Mouse (Mus musculus): ENCODE data around the gene Prickle1. TPM values are rescaled to one million over a fixed set of nuclear protein-coding genes. Genes with fewer than 3 reads are reported as not detected.

Prickle1 gene
- polyA plus RNA-seq, 1 experiment from 2014 or later, result 18.1 TPM

- WGBS, result 65% methylated on average over 14 of the region's 14 CpGs
- H3K27me3 ChIP-seq (replicated peaks; ENCODE audit: control insufficient read depth, insufficient read depth, low read length), result no peaks in the 10 kb centered on the region
- no peaks in the 10 kb centered on the region for H3K36me3 ChIP-seq (ENCODE audit: control insufficient read depth, insufficient read depth, low read length)
- no peak overlapping the region for H3K4me3 ChIP-seq (ENCODE audit: low read length)
- peaks cover 6% of the 10 kb centered on the region; the same call in 1 of the 2 replicates for H3K4me1 ChIP-seq (ENCODE audit: control insufficient read depth, insufficient read depth, low read length)
- no peak overlapping the region for H3K27ac ChIP-seq (ENCODE audit: low read length)
- ATAC-seq, result 0 out of 2 replicates have a peak, but pooled peaks have one; percentile 21
- H3K9ac ChIP-seq (ENCODE audit: low read depth, low read length), result no peak overlapping the region
- no peak overlapping the region for H3K4me2 ChIP-seq (ENCODE audit: low read depth, low read length)
- no peaks in the 10 kb centered on the region for H3K9me3 ChIP-seq (ENCODE audit: control insufficient read depth, low read length)
Observed at GRCm38 (mm10) chr15:93567546-93568307, 28.0 kb downstream of the Prickle1 start.

- Histone ChIP-seq H3K9me3 (ENCODE audit: control insufficient read depth, low read length) (no peaks in the 10 kb centered on the region), H3K27ac (ENCODE audit: low read length) (peak overlapping the region; percentile 11), H3K27me3 (replicated peaks; ENCODE audit: control insufficient read depth, insufficient read depth, low read length) (no peaks in the 10 kb centered on the region), H3K4me1 (ENCODE audit: control insufficient read depth, insufficient read depth, low read length) (peaks cover 6% of the 10 kb centered on the region; the same call in 1 of the 2 replicates), H3K36me3 (ENCODE audit: control insufficient read depth, insufficient read depth, low read length) (no peaks in the 10 kb centered on the region), H3K9ac (ENCODE audit: low read depth, low read length) (no peak overlapping the region), H3K4me2 (ENCODE audit: low read depth, low read length) (no peak overlapping the region), H3K4me3 (ENCODE audit: low read length) (no peak overlapping the region)
- no peak for ATAC-seq
- 43% methylated on average over 5 of the region's 5 CpGs for WGBS
Observed at GRCm38 (mm10) chr15:93563491-93563890, 32.2 kb downstream of the Prickle1 start.

DNA sequence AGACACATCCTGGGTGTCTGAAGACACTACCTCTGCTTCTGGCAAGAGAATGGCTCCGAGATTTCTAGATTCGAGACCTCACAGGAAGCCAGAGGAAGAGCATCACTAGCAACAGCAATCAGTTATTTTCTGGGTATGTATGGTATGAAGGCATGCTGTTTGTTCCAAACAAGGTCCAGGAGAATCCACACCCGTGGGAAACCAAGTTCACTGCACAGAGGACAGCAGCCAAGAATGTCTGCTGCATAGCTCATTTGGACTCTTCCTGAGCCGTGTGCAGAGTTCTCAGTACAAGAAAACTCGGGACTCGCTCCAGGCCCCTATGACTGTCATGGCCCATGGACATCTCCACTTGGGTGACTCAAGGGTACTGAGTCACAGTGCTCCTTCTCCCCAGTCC lies 34.2 kb downstream of the Prickle1 start:
- Histone ChIP-seq H3K27me3 (replicated peaks; ENCODE audit: control insufficient read depth, insufficient read depth, low read length) (no peaks in the 10 kb centered on the region), H3K9ac (ENCODE audit: low read depth, low read length) (no peak overlapping the region), H3K4me2 (ENCODE audit: low read depth, low read length) (no peak overlapping the region), H3K27ac (ENCODE audit: low read length) (no peak overlapping the region), H3K4me3 (ENCODE audit: low read length) (no peak overlapping the region), H3K4me1 (ENCODE audit: control insufficient read depth, insufficient read depth, low read length) (peaks cover 3% of the 10 kb centered on the region; the same call in 1 of the 2 replicates), H3K36me3 (ENCODE audit: control insufficient read depth, insufficient read depth, low read length) (no peaks in the 10 kb centered on the region), H3K9me3 (ENCODE audit: control insufficient read depth, low read length) (no peaks in the 10 kb centered on the region)
- ATAC-seq, result 0 out of 2 replicates have a peak, but pooled peaks have one; percentile 21
- WGBS, result 48% methylated on average over 6 of the region's 6 CpGs

DNA sequence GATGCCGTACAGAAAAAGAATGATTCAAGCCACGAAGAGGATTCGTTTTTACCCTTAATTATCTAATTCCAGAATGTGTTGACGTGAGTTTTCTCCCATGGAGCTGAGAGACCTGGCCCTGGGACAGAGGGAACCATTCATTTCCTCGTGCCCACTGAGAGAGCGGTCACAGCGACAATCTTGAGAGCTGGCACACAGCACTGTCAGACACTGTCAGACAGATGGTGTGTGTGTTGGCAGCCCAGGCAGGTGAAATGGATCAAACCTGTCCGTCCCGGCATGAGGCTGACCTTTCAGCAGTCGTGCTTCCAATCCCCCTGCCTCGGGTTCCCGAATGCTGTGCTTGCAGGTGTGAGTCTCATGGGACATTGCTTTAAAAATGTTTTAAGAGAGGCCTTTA lies 37.3 kb downstream of the Prickle1 start:
- H3K4me1 ChIP-seq (ENCODE audit: control insufficient read depth, insufficient read depth, low read length), result peaks cover 12% of the 10 kb centered on the region
- 90% methylated on average over 12 of the region's 12 CpGs for WGBS
- H3K4me3 ChIP-seq (ENCODE audit: low read length), result no peak overlapping the region
- H3K36me3 ChIP-seq (ENCODE audit: control insufficient read depth, insufficient read depth, low read length), result no peaks in the 10 kb centered on the region
- H3K9ac ChIP-seq (ENCODE audit: low read depth, low read length), result no peak overlapping the region
- ATAC-seq, result no peak
- no peak overlapping the region for H3K4me2 ChIP-seq (ENCODE audit: low read depth, low read length)
- H3K9me3 ChIP-seq (ENCODE audit: control insufficient read depth, low read length), result no peaks in the 10 kb centered on the region
- H3K27ac ChIP-seq (ENCODE audit: low read length), result no peak overlapping the region
- no peaks in the 10 kb centered on the region for H3K27me3 ChIP-seq (replicated peaks; ENCODE audit: control insufficient read depth, insufficient read depth, low read length)

DNA sequence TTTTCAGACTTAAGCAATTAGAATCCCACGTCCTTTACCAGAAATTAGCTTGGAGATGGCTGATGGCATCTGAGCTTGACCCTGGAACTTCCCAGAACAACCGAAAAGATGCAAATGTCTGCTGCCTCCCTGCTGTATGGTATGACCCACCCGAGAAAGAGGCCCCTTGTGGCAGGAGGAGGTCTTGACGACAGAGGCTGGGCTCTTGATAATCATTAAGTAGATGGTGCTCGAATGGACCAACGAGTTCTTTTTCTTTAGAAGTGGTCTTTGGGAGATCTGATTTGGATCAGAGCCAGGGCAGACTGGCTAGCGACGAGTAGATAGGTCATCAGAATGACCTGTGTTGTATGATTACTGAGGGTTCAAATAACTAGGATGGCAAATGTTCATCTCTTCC lies 40.0 kb downstream of the Prickle1 start:
- Histone ChIP-seq H3K4me2 (ENCODE audit: low read depth, low read length) (no peak overlapping the region), H3K4me1 (ENCODE audit: control insufficient read depth, insufficient read depth, low read length) (peaks cover 18% of the 10 kb centered on the region), H3K9ac (ENCODE audit: low read depth, low read length) (no peak overlapping the region), H3K27me3 (replicated peaks; ENCODE audit: control insufficient read depth, insufficient read depth, low read length) (no peaks in the 10 kb centered on the region), H3K4me3 (ENCODE audit: low read length) (no peak overlapping the region), H3K36me3 (ENCODE audit: control insufficient read depth, insufficient read depth, low read length) (no peaks in the 10 kb centered on the region), H3K9me3 (ENCODE audit: control insufficient read depth, low read length) (no peaks in the 10 kb centered on the region), H3K27ac (ENCODE audit: low read length) (no peak overlapping the region)
- WGBS, result 69% methylated on average over 8 of the region's 8 CpGs
- no peak for ATAC-seq

GRCm38 (mm10) chr15:93554203-93554851 lies 41.4 kb downstream of the Prickle1 start:
- Histone ChIP-seq H3K9me3 (ENCODE audit: control insufficient read depth, low read length) (no peaks in the 10 kb centered on the region), H3K36me3 (ENCODE audit: control insufficient read depth, insufficient read depth, low read length) (no peaks in the 10 kb centered on the region), H3K27ac (ENCODE audit: low read length) (no peak overlapping the region), H3K27me3 (replicated peaks; ENCODE audit: control insufficient read depth, insufficient read depth, low read length) (no peaks in the 10 kb centered on the region), H3K4me2 (ENCODE audit: low read depth, low read length) (no peak overlapping the region), H3K4me3 (ENCODE audit: low read length) (no peak overlapping the region), H3K9ac (ENCODE audit: low read depth, low read length) (no peak overlapping the region), H3K4me1 (ENCODE audit: control insufficient read depth, insufficient read depth, low read length) (peaks cover 18% of the 10 kb centered on the region)
- WGBS, result 64% methylated on average over 12 of the region's 12 CpGs
- no peak for ATAC-seq

DNA sequence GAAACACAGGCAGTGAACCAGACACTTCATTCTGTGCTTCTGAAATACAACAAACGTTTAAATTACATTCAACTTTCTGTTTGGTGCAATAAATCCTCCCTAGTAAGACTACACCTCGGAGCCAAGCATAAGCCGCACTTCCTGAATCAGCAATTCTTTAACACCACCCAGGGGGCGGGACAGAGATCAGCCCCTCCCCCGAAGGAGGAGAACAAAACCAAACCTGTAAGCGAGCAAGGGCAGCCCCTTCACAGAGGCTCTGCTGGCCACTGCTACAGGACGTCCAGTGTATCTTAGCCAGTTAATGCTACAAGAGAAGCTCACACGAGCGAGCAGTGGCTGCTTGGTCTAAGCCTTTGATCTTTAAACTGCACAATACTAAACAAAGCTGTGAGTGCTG lies 43.5 kb downstream of the Prickle1 start:
- H3K4me2 ChIP-seq (ENCODE audit: low read depth, low read length), result peak overlapping the region; percentile 40
- no peak overlapping the region for H3K27ac ChIP-seq (ENCODE audit: low read length)
- 0 out of 2 replicates have a peak overlapping the region, but pooled peaks have one; percentile 33 for H3K9ac ChIP-seq (ENCODE audit: low read depth, low read length)
- H3K9me3 ChIP-seq (ENCODE audit: control insufficient read depth, low read length), result no peaks in the 10 kb centered on the region
- H3K27me3 ChIP-seq (replicated peaks; ENCODE audit: control insufficient read depth, insufficient read depth, low read length), result no peaks in the 10 kb centered on the region
- no peaks in the 10 kb centered on the region for H3K36me3 ChIP-seq (ENCODE audit: control insufficient read depth, insufficient read depth, low read length)
- H3K4me3 ChIP-seq (ENCODE audit: low read length), result no peak overlapping the region
- peaks cover 23% of the 10 kb centered on the region for H3K4me1 ChIP-seq (ENCODE audit: control insufficient read depth, insufficient read depth, low read length)
- 6% methylated on average over 9 of the region's 9 CpGs for WGBS
- ATAC-seq, result peak; percentile 94

DNA sequence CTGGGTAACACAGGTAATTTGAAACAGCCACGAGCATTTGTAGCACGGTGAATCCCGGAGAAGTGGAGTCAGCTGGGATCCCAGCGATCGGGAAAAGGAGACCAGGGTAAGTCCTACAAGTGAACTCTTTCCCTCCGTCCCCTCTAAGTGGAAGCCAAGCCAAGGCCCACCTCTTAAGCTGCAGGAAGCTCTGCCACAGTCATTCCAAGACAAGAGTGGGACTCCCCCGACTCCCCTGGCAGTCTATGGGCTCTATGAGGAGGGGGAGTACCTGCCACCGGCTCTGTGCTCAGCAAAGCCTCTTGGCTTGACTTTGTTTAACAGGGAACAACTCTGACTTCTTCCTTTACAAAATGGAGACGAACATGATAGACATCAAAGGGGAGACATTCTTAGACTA lies 47.4 kb downstream of the Prickle1 start:
- H3K4me2 ChIP-seq (ENCODE audit: low read depth, low read length), result no peak overlapping the region
- no peaks in the 10 kb centered on the region for H3K36me3 ChIP-seq (ENCODE audit: control insufficient read depth, insufficient read depth, low read length)
- no peak for ATAC-seq
- H3K27me3 ChIP-seq (replicated peaks; ENCODE audit: control insufficient read depth, insufficient read depth, low read length), result no peaks in the 10 kb centered on the region
- WGBS, result 79% methylated on average over 9 of the region's 9 CpGs
- no peak overlapping the region for H3K4me3 ChIP-seq (ENCODE audit: low read length)
- peaks cover 14% of the 10 kb centered on the region; the same call in 1 of the 2 replicates for H3K4me1 ChIP-seq (ENCODE audit: control insufficient read depth, insufficient read depth, low read length)
- no peaks in the 10 kb centered on the region for H3K9me3 ChIP-seq (ENCODE audit: control insufficient read depth, low read length)
- H3K9ac ChIP-seq (ENCODE audit: low read depth, low read length), result no peak overlapping the region
- H3K27ac ChIP-seq (ENCODE audit: low read length), result no peak overlapping the region

DNA sequence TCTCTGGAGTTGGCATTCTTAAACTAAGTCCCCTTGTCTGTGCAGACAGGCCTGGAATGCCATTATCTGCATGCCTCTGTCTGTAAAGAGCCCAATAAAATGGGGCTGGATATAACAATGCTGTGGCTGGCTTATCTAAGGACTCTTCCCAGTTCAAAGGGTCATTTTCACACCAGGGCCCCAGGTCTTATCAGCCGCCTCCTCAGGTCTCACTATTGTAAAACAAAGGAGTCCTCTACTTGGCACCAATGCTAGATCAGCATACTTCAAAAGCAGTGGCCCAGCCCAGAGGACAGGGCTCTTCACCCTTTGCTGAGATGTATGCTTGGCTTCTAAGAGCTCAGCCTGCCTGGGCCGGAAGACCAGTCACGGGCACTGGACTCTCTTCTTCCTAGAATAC lies 56.3 kb downstream of the Prickle1 start:
- Histone ChIP-seq H3K9me3 (ENCODE audit: control insufficient read depth, low read length) (no peaks in the 10 kb centered on the region), H3K27ac (ENCODE audit: low read length) (no peak overlapping the region), H3K9ac (ENCODE audit: low read depth, low read length) (no peak overlapping the region), H3K4me2 (ENCODE audit: low read depth, low read length) (no peak overlapping the region), H3K36me3 (ENCODE audit: control insufficient read depth, insufficient read depth, low read length) (no peaks in the 10 kb centered on the region), H3K4me1 (ENCODE audit: control insufficient read depth, insufficient read depth, low read length) (peaks cover 11% of the 10 kb centered on the region), H3K4me3 (ENCODE audit: low read length) (no peak overlapping the region), H3K27me3 (replicated peaks; ENCODE audit: control insufficient read depth, insufficient read depth, low read length) (no peaks in the 10 kb centered on the region)
- WGBS, result 52% methylated on average over 3 of the region's 3 CpGs
- peak; percentile 92 for ATAC-seq

Data from intestine, embryonic 16.5 days (tissue).